Mouse (Mus musculus) retina, embryonic 14.5 days (tissue): ENCODE results near the gene Ccdc80.

Experiments
- DNase-seq: peaks from one replicate; pipeline ENCODE4 v3.0.0-alpha.2; 2015; ENCODE audit warnings: low spot score

Ccdc80 gene

DNA sequence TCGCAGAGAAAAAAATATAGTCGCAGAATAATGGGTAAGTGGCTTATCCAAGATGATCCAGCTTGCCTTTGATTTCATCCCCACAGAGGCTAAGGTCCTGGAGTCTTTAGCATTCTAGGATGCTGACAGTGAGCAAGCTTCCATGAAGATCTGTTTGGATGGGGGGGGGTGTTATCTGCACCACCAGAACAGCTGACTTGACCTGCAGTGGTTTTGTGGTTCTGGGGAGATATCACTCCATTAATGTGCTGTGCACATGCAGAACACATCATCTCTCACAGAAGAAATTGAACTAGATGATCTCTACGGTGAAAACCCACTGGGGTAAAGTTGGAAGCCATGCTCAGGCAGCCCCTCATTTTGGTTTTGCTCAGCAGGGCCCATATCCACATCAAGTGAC lies 24.0 kb downstream of the Ccdc80 start:
- no peak for DNase-seq

DNA sequence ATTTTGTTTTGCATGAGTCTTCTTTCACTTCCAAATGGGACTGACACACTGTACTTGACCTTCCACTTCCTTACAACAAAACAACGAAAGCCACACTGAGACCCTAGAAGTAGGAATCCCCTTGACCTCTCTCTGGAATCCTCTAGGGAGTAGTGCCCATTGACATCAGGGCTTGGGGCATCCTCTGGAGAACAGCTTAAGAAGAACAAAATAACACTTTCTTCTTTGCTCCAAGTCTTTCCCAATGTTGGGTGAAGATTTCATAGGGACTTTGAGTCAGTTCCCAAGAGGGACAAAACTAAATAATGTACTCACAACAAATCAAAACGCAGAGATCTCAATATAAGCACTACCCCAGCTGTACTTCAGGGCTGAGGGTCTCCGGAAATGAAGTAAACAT lies 25.6 kb downstream of the Ccdc80 start:
- DNase-seq: no peak

DNA sequence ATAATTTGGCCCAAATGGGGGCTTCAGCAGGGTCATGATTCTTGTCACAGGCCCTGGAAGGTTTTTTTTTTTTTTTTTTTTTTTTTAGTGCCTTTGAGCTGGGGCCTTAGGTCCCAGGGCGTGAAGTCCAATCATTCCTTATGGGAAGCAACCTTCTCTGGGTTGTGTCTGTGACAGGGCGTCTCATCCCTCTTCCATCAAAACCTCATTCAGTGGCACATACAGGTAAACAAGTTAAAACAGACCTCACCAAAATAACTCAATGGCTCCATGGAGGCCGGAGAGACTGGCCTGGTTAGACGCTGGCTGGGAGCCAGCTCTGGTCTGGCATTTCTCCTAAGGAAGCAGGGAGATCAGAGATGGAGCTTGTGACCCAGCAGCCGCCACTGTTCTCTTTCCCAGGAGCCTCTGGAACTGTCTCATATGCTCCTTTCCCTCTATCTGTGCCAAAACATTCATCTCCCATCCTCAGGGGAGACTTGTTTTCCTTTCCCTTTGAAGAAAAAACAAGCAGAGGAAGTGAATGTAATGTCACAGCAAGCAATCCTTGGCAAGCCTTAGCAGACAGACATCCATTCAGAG lies 27.7 kb downstream of the Ccdc80 start:
- no peak for DNase-seq

DNA sequence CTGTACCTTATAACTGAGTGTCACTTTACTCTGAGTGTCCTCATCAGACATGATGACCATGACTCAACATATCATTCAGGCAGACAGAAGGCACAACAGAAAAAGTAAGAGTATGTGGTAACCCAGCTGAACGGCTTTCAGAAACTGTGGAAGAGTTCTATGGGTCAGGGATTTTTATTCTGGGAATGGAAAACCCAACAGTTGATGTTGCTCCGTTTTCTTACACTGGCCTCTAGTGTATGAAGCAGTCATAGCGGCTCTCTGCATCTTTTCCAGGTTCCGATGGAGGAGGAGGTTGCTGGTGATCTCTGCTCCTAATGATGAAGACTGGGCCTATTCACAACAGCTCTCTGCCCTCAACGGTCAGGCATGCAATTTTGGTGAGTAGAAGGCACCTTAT lies 29.4 kb downstream of the Ccdc80 start:
- DNase-seq: peak; percentile 35

DNA sequence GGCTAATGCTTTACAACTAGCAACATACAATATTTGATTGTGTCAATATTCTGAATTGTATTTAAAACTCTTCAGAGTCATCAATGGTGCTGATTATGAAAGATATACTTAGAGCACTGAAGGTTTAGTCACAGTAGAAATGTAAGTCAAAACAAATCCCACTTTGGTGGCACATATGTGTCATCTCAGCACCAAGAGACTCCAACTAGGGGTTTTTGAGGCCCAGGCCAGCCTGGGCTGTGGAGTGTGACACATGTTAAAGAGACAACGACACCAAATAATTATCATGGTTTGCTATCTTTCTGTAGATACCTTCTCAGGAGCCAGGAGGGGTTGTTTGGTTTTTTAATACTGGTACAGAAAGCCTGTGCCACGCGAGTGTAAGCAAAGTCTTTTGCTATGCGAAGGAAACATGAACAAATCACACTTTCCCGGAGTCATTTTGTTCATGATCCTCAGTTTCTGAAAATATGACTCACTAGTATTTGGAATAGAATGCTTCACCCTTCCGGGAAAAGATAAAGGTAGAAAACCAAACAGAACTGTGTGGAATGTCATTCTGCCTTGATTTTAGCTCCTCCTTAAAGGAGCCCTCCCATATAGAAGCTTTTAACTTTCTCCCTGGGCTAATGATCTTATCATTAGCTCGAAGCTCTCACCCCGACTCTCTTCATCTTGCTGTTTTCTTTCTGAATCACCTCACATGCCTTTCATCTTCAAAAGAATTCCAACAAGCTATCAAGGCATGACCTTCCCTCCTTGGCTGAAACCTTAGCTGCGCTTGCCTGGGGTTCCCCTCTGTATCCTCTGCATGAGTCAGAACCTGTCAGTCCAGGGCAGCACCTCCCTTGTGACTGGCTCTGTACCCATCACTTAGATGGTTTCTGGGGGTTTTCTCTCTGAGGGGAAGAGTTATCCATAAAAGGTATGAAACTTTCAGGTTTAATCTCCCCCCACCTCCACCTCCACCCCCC lies 31.3 kb downstream of the Ccdc80 start:
- DNase-seq: no peak

DNA sequence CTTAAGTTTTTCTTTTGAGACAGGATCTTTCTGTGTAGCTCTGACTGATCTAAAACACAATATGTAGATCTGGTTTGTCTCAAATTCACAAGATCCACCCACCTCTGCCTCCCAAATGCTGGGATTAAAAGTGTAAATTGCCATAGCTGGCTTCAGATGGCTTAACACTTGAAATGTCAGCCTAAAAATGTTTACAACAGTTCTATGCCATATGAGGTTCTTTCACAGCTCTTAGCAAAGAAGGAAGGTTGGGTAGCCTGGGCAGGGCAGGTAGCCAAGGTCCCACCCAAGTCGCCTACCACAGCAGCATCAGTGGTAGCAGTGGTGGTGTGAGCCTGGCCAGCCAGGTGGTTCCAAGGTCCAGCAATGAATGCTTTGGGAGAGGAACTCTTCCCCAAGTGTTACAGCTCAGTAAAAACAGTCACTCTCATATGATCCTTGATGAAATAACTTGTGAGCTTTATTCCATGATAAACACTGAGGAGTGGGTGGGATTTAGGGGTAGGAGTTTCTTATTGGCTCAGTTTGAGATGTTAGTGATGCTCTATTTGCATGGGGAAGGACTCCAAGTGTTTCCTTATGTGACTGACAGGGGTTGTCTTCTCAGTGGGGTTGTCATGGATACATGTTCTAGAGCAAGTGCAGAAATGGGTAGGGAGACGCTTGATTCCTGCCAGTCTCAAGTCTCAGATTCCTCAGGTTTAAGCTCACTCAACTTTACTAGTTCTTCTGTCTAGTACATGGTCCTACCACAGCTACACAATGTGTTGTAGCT lies 34.9 kb downstream of the Ccdc80 start:
- no peak for DNase-seq

DNA sequence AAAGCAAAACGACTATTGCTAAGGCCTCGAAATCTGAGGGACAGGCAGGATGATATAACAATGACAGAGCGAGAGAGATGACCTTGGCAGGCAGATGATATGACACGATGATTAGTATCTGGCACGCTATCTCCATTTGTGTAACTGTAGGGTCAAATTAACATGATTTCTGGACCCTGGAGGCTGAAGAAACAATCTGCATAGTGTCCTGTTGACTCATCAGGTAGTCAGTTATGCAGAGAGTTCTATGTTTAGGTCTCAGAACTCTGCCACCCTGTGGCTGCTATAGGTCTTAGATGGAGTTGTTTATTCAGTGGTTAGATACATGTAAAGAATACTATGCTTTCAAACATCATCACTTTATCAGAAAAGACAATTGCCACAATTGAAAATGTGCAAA lies 48.5 kb downstream of the Ccdc80 start:
- no peak for DNase-seq

DNA sequence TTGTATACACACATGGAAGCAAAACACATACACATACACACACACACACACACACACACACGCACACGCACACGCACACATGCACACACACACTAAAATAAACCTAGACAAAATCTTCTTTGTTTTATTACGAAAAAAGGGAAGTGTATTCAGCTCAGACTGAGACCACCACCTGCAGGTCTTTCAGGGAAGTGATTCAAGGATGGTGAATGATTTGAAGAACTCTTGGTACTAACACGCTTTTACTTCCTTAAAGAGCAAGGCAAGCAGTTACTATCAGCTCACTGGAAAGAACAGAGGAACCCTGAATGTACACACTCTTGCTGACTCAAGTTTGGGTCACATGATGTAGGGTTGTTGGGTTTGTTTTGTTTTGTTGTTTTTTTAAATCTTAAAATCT lies 49.4 kb downstream of the Ccdc80 start:
- DNase-seq: no peak

DNA sequence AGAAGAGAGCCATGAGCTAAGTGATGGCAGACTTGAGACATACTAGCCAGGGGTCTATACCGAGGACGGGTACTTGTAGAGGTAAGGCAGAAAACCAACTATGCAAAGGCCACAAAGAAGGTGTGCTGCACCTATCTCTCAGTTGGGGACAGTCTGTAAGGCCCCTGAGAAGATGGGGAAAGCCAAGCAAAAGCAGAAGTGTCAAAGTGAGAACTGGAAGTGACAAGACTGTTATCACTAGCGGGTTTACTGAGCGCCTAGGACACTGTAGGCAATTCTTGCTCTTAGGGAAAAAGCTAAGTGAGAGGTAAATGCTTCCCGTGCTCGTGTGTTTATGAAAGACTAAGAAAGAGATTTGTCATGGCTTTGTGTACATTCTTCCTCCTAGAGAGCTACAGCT lies 51.9 kb downstream of the Ccdc80 start:
- no peak for DNase-seq

DNA sequence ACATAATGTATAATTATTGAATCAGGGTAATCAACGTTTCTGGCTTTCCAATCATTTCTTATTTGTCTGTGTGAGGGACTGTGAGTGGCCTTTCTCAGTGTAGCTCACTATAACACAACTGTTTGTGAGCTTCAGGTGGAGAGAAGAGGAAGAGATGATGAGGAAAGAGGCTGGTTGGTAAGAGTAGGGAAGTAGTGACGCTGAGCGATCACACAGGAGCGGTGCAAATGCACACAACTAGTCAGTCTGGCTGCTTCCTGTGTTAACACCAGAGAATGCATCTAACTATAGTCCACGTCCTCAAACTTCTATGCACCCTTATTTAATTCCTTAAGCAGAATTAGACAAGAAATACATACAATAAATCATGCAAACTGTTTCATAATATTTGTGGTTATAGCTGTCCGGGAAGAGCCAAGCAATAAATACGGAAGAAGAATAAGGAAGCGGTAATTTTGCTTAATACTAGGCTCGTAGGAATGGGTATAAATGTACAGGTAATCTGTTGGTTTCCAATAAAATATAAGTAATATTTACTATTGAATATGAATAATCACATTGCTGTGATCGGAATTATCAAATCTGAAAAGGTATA lies 55.4 kb downstream of the Ccdc80 start:
- no peak for DNase-seq

DNA sequence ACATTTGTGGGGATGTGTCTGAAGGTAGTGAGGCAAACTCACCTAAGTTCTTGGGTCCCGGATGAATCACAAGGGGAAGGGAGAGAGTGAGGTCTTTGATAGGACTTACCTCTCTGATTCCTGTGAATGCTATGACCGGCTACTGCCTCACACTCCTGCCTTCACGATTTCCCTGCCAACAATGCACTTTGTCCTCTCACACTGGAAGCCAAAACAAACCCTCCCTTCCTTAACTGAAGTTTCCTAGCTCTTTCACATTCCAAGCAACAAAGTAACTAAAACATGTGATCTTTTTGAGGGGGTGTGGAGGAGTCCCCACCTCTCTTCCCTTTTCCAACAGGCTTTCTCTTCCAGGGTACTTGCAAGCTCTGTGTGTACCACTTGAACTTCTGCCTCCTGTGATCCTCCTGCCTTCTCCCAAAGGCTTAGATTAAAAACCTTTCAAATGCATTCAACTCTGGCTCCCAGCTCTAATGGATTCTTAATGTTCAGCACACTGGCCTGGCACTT lies 61.6 kb downstream of the Ccdc80 start:
- no peak for DNase-seq

DNA sequence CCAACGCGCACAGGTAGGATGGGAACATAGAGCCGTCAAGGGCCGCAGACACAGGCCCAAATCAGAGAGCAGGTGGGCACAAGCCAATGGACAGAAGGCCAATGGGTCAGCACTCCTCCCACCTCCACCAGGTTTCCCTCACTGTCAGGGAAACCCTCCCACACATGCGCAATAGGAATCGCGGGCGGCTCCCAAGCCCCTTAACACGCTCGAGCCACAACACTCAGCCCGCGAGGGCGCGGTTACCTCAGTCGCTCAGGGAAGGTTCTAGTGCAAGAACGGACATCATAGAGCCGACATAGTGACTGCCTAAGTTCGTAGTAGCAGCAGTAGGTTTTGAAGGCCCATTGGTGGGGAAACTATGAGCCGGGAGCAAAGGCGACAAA lies 64.9 kb downstream of the Ccdc80 start:
- peak; percentile 82 for DNase-seq

DNA sequence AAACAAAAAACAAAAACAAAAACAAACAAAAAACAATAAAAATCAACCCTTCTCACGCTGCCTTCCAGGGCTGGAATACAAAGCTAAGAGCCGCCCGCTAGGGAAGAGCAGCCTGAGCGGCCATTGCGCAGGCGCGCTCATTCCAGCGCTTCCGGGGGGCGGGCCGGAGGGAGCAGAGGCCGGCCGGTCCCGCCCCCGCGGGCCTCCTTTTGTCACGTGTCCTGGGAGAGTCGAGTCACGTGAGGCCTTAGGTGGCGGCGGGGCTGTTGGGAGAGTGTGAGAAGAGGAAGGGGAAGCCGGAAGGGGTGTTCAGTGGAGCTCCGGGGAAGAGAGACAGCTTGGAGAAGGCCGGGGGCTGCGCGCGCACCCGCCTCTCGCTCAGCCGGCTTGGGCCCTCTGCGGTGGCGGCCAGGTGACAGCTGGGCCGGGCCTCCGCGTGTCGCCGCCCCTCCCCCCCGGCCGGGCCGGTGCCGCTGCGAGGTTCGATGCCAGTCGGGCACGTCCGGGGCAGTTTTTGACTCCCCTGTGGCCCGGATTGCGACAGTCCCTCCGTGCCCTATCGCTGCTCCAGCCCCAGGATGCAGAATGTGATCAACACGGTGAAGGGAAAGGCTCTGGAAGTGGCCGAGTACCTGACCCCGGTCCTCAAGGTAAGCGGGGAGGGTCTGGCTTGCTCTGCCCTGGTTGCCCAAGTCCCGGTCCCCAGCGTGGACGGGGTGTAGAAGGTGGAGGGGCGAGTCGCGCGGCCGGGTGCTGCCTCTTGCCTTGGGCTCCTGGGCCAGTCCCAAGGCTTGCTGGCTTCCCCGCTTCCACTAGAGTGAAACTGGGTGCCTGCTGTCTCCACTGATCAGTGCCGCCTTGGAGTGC lies 65.6 kb downstream of the Ccdc80 start, which contains the start of the genes Slc35a5 and Atg3:
Gene Slc35a5, minus strand, starts transcription at position 185 of the 867 bp plus-strand sequence.
Gene Atg3, plus strand, starts transcription at position 264 of the 867 bp plus-strand sequence.
- DNase-seq: peak; percentile 98

DNA sequence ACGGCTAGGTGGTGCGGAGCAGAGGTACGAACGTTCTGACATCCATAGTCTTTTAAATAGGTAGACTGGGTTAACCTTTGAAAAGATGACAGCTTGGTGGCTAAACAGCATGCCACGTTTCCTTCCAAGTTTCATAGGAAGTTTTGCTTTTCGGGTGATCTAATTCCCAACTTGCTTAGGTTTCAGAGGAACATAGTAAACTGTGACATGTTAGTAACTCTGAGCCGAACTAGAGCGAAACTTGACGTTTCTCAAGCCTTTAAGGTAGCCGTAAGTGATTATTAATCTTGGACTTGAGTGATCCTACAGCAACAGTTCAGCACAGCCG lies 66.2 kb downstream of the Ccdc80 start:
- DNase-seq: no peak
